Mouse (Mus musculus): ENCODE results near the gene Gm15080.
"Not testable (repeated sequence)": the region's sequence is repeated elsewhere in the genome, so short reads cannot be mapped to it uniquely, and the experiment has no call there.

Gm15080 gene

GRCm38 (mm10) chrX:147992693-147993092 is at the start of gene Gm15080:
TSS of gene Gm15080 (plus strand) at chrX:147992993.
- in situ Hi-C loops (cut with MboI, MseI), result not testable (repeated sequence)
